Mouse (Mus musculus) kidney, adult 18-20 months (tissue): Measurements from ENCODE around the gene Cd72.

Source experiments
- DNase-seq: peaks from one replicate; pipeline ENCODE4 v3.0.0; 2021

The Cd72 gene

GRCm38 (mm10) chr4:43425648-43426380 is 28.6 kb downstream of the Cd72 start:
- no peak for DNase-seq

GRCm38 (mm10) chr4:43425197-43425596 is 29.2 kb downstream of the Cd72 start:
- DNase-seq: no peak

GRCm38 (mm10) chr4:43424072-43424471 is 30.4 kb downstream of the Cd72 start:
- DNase-seq: no peak

GRCm38 (mm10) chr4:43423267-43423934 is 31.0 kb downstream of the Cd72 start:
- peak; percentile 77 for DNase-seq

GRCm38 (mm10) chr4:43421632-43422240 is 32.7 kb downstream of the Cd72 start:
- DNase-seq: no peak

GRCm38 (mm10) chr4:43420305-43420704 is 34.1 kb downstream of the Cd72 start:
- DNase-seq: peak; percentile 87

GRCm38 (mm10) chr4:43419801-43420281 is 34.6 kb downstream of the Cd72 start:
- DNase-seq: no peak

- peak; percentile 64 for DNase-seq
Observed at GRCm38 (mm10) chr4:43418973-43419656, 35.3 kb downstream of the Cd72 start.

- no peak for DNase-seq
Observed at GRCm38 (mm10) chr4:43418450-43418849, 36.0 kb downstream of the Cd72 start.

GRCm38 (mm10) chr4:43417269-43418062 is 37.0 kb downstream of the Cd72 start:
- DNase-seq: no peak

GRCm38 (mm10) chr4:43416071-43416490 is 38.3 kb downstream of the Cd72 start:
- no peak for DNase-seq

- no peak for DNase-seq
Observed at GRCm38 (mm10) chr4:43415221-43416070, 39.0 kb downstream of the Cd72 start.

GRCm38 (mm10) chr4:43414761-43415160 is 39.7 kb downstream of the Cd72 start:
- no peak for DNase-seq

GRCm38 (mm10) chr4:43407071-43407920 is 47.1 kb downstream of the Cd72 start:
- DNase-seq: no peak

- peak; percentile 71 for DNase-seq
Observed at GRCm38 (mm10) chr4:43406162-43406971, 48.1 kb downstream of the Cd72 start.

GRCm38 (mm10) chr4:43404697-43405096 is 49.7 kb downstream of the Cd72 start:
- no peak for DNase-seq

GRCm38 (mm10) chr4:43402212-43402611 is 52.2 kb downstream of the Cd72 start:
- DNase-seq: no peak

- no peak for DNase-seq
Observed at GRCm38 (mm10) chr4:43401486-43401885, 52.9 kb downstream of the Cd72 start.

GRCm38 (mm10) chr4:43400976-43401375 is 53.5 kb downstream of the Cd72 start:
- no peak for DNase-seq
